8 mouse cellular contexts compared by ENCODE assay signal in genomic region chr10:73099846-73100241, GRCm38 (mm10). TPM values are rescaled to one million over a fixed set of nuclear protein-coding genes. Genes with fewer than 3 reads are reported as not detected.
DNase-seq lines count a peak whose midpoint lies in the region; ATAC-seq lines count a peak whose summit lies in the region.

No protein-coding gene starts in this region.

- peak overlapping the region; percentile 56 for H3K9ac ChIP-seq in neural tube, embryonic 11.5 days (ENCODE audit: low read length)
- peak overlapping the region; percentile 45 for H3K9ac ChIP-seq in intestine, embryonic 16.5 days (ENCODE audit: low read depth, low read length)
- H3K9ac ChIP-seq in midbrain, embryonic 16.5 days (ENCODE audit: low read depth, low read length): peak overlapping the region; percentile 81

- peak; percentile 53 for ATAC-seq in neural tube, embryonic 11.5 days (ENCODE audit: insufficient read depth, low FRiP score, low TSS enrichment)
- ATAC-seq in intestine, embryonic 16.5 days: no peak; the same call in 1 of the 2 replicates
- peak; percentile 52 for ATAC-seq in midbrain, embryonic 16.5 days
- no peak for ATAC-seq in activated CD4-positive, CD25-positive, alpha-beta regulatory T cell, adult 4 months

- peak; percentile 16 to 25 for DNase-seq in cerebellum, postnatal 4 days (ENCODE audit: low spot score in 2 of 2)
- no peak for DNase-seq in cerebellum, adult 9-10 months
- DNase-seq in neural tube, embryonic 11.5 days (ENCODE audit: low spot score): peak; percentile 67
- no peak for DNase-seq in neural tube, embryonic 10.5 days (ENCODE audit: extremely low spot score, low spot score)
- DNase-seq in ovary, postnatal 10 days (ENCODE audit: low spot score): no peak

- no peak overlapping the region for H3K27ac ChIP-seq in neural tube, embryonic 11.5 days (ENCODE audit: low read depth, low read length)
- H3K27ac ChIP-seq in intestine, embryonic 16.5 days (ENCODE audit: low read length): no peak overlapping the region
- H3K27ac ChIP-seq in midbrain, embryonic 16.5 days (ENCODE audit: low read length): peak overlapping the region; percentile 77

- 0 out of 2 replicates have a peak, but pooled peaks cover 3% of the 10 kb centered on the region for H3K4me1 ChIP-seq in neural tube, embryonic 11.5 days (ENCODE audit: control insufficient read depth, insufficient read depth, low read length)
- peaks cover 8% of the 10 kb centered on the region; the same call in 1 of the 2 replicates for H3K4me1 ChIP-seq in intestine, embryonic 16.5 days (ENCODE audit: control insufficient read depth, insufficient read depth, low read length)
- peaks cover 5% of the 10 kb centered on the region; the same call in 1 of the 2 replicates for H3K4me1 ChIP-seq in midbrain, embryonic 16.5 days (ENCODE audit: control insufficient read depth, insufficient read depth, low read length)

- peaks cover 36% of the 10 kb centered on the region for H3K27me3 ChIP-seq in neural tube, embryonic 11.5 days (ENCODE audit: control insufficient read depth, insufficient read depth, low read length)
- H3K27me3 ChIP-seq in intestine, embryonic 16.5 days (replicated peaks; ENCODE audit: control insufficient read depth, insufficient read depth, low read length): peaks cover 50% of the 10 kb centered on the region
- H3K27me3 ChIP-seq in midbrain, embryonic 16.5 days (ENCODE audit: control insufficient read depth, insufficient read depth, low read depth, low read length): no peaks in the 10 kb centered on the region

- peak overlapping the region; percentile 60 for H3K4me3 ChIP-seq in neural tube, embryonic 11.5 days (ENCODE audit: low read depth, low read length)
- peak overlapping the region; percentile 55 for H3K4me3 ChIP-seq in intestine, embryonic 16.5 days (ENCODE audit: low read length)
- H3K4me3 ChIP-seq in midbrain, embryonic 16.5 days (ENCODE audit: low read depth, low read length): peak overlapping the region; percentile 81

- H3K9me3 ChIP-seq in neural tube, embryonic 11.5 days (ENCODE audit: control insufficient read depth, low read length): no peaks in the 10 kb centered on the region
- H3K9me3 ChIP-seq in intestine, embryonic 16.5 days (ENCODE audit: control insufficient read depth, low read length): no peaks in the 10 kb centered on the region
- no peaks in the 10 kb centered on the region for H3K9me3 ChIP-seq in midbrain, embryonic 16.5 days (replicated peaks; ENCODE audit: control insufficient read depth, low read length, poor library complexity, severe bottlenecking)

- H3K36me3 ChIP-seq in neural tube, embryonic 11.5 days (ENCODE audit: control insufficient read depth, insufficient read depth, low read length): no peaks in the 10 kb centered on the region
- H3K36me3 ChIP-seq in intestine, embryonic 16.5 days (ENCODE audit: control insufficient read depth, insufficient read depth, low read length): no peaks in the 10 kb centered on the region
- no peaks in the 10 kb centered on the region for H3K36me3 ChIP-seq in midbrain, embryonic 16.5 days (ENCODE audit: control insufficient read depth, insufficient read depth, low read length)

- peak overlapping the region; percentile 95 for H3K4me2 ChIP-seq in neural tube, embryonic 11.5 days (ENCODE audit: low read depth)
- peak overlapping the region; percentile 87 for H3K4me2 ChIP-seq in intestine, embryonic 16.5 days (ENCODE audit: low read depth, low read length)
- H3K4me2 ChIP-seq in midbrain, embryonic 16.5 days (ENCODE audit: low read length): peak overlapping the region; percentile 58

- WGBS in neural tube, embryonic 11.5 days: under 1% methylated on average over 37 of the region's 37 CpGs
- under 1% methylated on average over 37 of the region's 37 CpGs for WGBS in intestine, embryonic 16.5 days
- WGBS in midbrain, embryonic 16.5 days: under 1% methylated on average over 37 of the region's 37 CpGs

RNA-seq across cellular contexts. Expression of gene Pcdh15, which starts 0.7 kb away (rescaled TPM):
- polyA plus RNA-seq in neural tube, embryonic 11.5 days (2014; fragmentation: Nextera tagmentation; extraction: Ambion mirVana): 1.9 and 2.4 TPM in 2 replicates
- 0.78 and 0.80 TPM in 2 replicates for polyA plus RNA-seq in intestine, embryonic 16.5 days (2015; fragmentation: Nextera tagmentation; extraction: Ambion mirVana)
- 14.8 and 17.3 TPM in 2 replicates for polyA plus RNA-seq in midbrain, embryonic 16.5 days (2015; fragmentation: Nextera tagmentation; extraction: Ambion mirVana)
- polyA plus RNA-seq in activated CD4-positive, CD25-positive, alpha-beta regulatory T cell, adult 4 months (2017; shearing (Covaris generic)): under 1 TPM in 1 of 2 experiments, not detected in 1; 0.16 TPM

Comparison
In these comparisons a context has a peak if more than half of its experiments do, and no peak if none do; other contexts are left out.
1. DNase-seq: peak in cerebellum, postnatal 4 days (2 of 2) and neural tube, embryonic 11.5 days (single experiment); none in cerebellum, adult 9-10 months (single experiment), neural tube, embryonic 10.5 days (single experiment) and ovary, postnatal 10 days (single experiment).
2. ATAC-seq: peak in neural tube, embryonic 11.5 days (single experiment) and midbrain, embryonic 16.5 days (single experiment); none in intestine, embryonic 16.5 days (single experiment) and activated CD4-positive, CD25-positive, alpha-beta regulatory T cell, adult 4 months (single experiment).
3. Peak in every context shown above with its lines, with median percentiles within 50 percentile points of each other: H3K4me2 ChIP-seq, H3K4me3 ChIP-seq and H3K9ac ChIP-seq.